Mouse (Mus musculus) heart, adult 2 months (tissue): ENCODE measurements around the gene Sirt1.

ENCODE experiments used
- CTCF ChIP-seq: fragments of 200-600 bp; IDR thresholded peaks from 2 replicates; pipeline ENCODE4 v1.8.1; 2022; ENCODE audit warnings: antibody characterized with exemption, mild to moderate bottlenecking, moderate library complexity
- POLR2A ChIP-seq: fragments of 200-500 bp; IDR thresholded peaks from 2 replicates; pipeline ENCODE4 v1.6.1; 2011; ENCODE audit warnings: mild to moderate bottlenecking, low read depth, low read length, control low read depth; ENCODE audit not compliant: insufficient read depth

- TF ChIP-seq CTCF (no peak), POLR2A (no peak)
Measured at GRCm38 (mm10) chr10:63376303-63376702, 5.2 kb downstream of the Sirt1 start.
